Mouse (Mus musculus): ENCODE measurements around the gene Rhoh. TPM values are rescaled to one million over a fixed set of nuclear protein-coding genes. Genes with fewer than 3 reads are reported as not detected.

Rhoh gene
- total and polyA plus RNA-seq, 3 experiments: 0.52 to 0.92 (median 0.55) TPM

DNA sequence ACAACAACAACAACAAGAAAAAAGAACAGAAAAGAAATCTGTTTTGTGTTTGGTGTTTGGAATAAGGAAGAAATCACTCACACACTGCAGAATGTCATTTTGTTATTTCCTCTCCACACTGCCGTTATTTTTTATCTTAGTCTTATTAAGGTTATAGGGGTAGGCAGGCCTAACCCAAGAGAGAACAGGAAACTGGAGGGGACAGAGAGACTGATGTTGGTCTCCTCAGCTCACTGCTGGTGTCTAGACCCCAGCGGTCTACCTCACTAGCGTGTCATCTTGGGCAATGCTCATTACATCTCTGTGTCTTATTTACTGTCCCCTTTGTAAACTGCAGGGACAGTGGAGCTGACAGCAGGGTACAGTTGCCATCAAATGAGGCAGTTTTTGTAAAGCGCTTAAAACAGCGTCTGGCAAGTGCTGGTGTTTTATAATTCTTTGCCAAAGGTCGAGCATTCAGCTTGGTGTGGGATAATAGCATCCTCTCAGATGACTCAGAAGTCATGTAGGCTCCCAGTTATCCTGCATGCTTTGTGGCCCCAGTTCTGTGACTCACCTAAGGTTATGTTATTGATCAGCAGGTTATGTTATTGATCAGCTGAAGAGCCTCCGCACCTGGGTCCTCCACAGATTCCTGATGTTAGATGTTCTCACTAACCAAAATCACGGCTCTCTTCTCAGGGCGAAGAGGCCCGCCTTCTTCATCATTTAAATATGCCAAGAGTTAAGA is 21.6 kb downstream of the Rhoh start:
- Histone ChIP-seq H3K36me3 (ENCODE audit: control insufficient read depth, insufficient read depth, low read length) (no peaks in the 10 kb centered on the region), H3K27me3 (ENCODE audit: control insufficient read depth, insufficient read depth, low read length) (no peaks in the 10 kb centered on the region), H3K79me2 (replicated peaks; ENCODE audit: control insufficient read depth, insufficient read depth, low read length) (no peaks in the 10 kb centered on the region), H3K4me1 (ENCODE audit: control insufficient read depth, insufficient read depth, low read length) (0 out of 2 replicates have a peak, but pooled peaks cover 1% of the 10 kb centered on the region), H3K27ac (no peak overlapping the region), H3K4me3 (no peak overlapping the region), H3K9ac (ENCODE audit: low read depth, low read length) (no peak overlapping the region)
- intact Hi-C loops (cut with DNase I): no loop called here
- WGBS: 81% methylated on average over 10 of the region's 10 CpGs
- TF ChIP-seq CTCF (IDR thresholded peaks at IDR 0.05): no peak
- TF ChIP-seq EP300 (IDR thresholded peaks at IDR 0.05; ENCODE audit: insufficient read depth, low read depth, low read length): no peak
- TF ChIP-seq POLR2A (IDR thresholded peaks at IDR 0.05; ENCODE audit: insufficient read depth, low read depth, low read length): no peak
- no peak for DNase-seq

DNA sequence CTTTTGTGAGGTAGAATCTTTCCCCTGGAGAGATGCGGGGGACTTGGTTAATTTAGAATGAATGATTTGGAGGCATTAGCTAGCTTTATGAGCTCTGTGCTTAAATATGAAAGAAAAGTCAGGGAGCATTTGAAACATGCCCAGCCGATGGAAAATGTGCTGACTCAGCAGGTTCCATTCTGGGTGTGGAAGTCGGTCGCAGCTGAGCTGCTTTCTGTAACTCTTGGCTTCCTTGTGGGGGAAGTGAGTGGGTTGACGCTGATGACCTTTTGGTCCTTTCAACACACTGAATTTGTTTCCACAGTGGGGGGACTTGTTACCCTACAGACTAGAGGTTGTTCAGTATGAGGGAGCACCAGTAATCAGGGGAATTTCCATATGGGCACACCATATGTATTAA is 22.3 kb downstream of the Rhoh start:
- TF ChIP-seq EP300 (IDR thresholded peaks at IDR 0.05; ENCODE audit: insufficient read depth, low read depth, low read length) (no peak), POLR2A (IDR thresholded peaks at IDR 0.05; ENCODE audit: insufficient read depth, low read depth, low read length) (no peak), CTCF (IDR thresholded peaks at IDR 0.05) (no peak)
- Histone ChIP-seq H3K4me1 (ENCODE audit: control insufficient read depth, insufficient read depth, low read length) (0 out of 2 replicates have a peak, but pooled peaks cover 1% of the 10 kb centered on the region), H3K79me2 (replicated peaks; ENCODE audit: control insufficient read depth, insufficient read depth, low read length) (no peaks in the 10 kb centered on the region), H3K9ac (ENCODE audit: low read depth, low read length) (no peak overlapping the region), H3K4me3 (no peak overlapping the region), H3K27me3 (ENCODE audit: control insufficient read depth, insufficient read depth, low read length) (no peaks in the 10 kb centered on the region), H3K27ac (no peak overlapping the region), H3K36me3 (ENCODE audit: control insufficient read depth, insufficient read depth, low read length) (no peaks in the 10 kb centered on the region)
- no peak for DNase-seq
- intact Hi-C loops (cut with DNase I): no loop called here
- 37% methylated on average over 5 of the region's 5 CpGs for WGBS

DNA sequence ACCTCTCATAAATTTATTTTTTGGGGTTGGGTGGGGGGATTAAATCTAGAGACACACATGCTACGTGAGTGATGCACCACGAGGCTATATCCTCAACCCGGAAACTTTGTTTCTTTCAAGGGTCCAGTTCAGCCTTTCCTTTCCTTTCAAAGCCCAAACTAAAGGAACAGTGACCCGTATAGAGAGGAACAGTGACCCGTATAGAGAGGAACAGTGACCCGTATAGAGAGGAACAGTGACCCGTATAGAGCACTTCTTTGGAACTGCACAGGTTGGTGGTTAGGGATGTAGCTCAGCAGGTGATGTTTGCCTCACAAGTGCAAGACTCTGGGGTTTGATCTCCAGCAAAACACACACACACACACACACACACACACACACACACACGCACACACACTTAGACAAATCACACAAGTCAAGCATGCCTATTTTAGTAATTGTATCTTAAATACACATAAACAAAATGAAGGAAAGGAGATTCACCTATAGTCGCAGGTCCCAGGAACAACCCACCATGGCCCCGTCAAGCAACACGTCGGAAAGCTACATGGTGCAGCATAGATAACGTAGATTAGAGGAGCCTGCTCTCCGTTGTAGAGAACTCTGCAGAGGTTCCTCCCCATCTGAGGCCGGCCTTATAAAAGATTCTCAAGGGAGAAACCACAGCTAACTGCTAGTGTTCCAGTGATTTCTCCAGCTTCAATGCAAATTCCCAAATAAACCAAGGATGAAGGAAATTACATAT is 24.9 kb downstream of the Rhoh start:
- no peak overlapping the region for H3K4me3 ChIP-seq
- 0 out of 2 replicates have a peak, but pooled peaks cover 1% of the 10 kb centered on the region for H3K4me1 ChIP-seq (ENCODE audit: control insufficient read depth, insufficient read depth, low read length)
- WGBS: 82% methylated on average over 15 of the region's 15 CpGs
- no peak overlapping the region for H3K27ac ChIP-seq
- no peak overlapping the region for H3K9ac ChIP-seq (ENCODE audit: low read depth, low read length)
- no peaks in the 10 kb centered on the region for H3K79me2 ChIP-seq (replicated peaks; ENCODE audit: control insufficient read depth, insufficient read depth, low read length)
- TF ChIP-seq CTCF (IDR thresholded peaks at IDR 0.05): no peak
- TF ChIP-seq POLR2A (IDR thresholded peaks at IDR 0.05; ENCODE audit: insufficient read depth, low read depth, low read length): no peak
- no peak for TF ChIP-seq EP300 (IDR thresholded peaks at IDR 0.05; ENCODE audit: insufficient read depth, low read depth, low read length)
- intact Hi-C loops (cut with DNase I): no loop called here
- DNase-seq: no peak
- no peaks in the 10 kb centered on the region for H3K27me3 ChIP-seq (ENCODE audit: control insufficient read depth, insufficient read depth, low read length)
- no peaks in the 10 kb centered on the region for H3K36me3 ChIP-seq (ENCODE audit: control insufficient read depth, insufficient read depth, low read length)

DNA sequence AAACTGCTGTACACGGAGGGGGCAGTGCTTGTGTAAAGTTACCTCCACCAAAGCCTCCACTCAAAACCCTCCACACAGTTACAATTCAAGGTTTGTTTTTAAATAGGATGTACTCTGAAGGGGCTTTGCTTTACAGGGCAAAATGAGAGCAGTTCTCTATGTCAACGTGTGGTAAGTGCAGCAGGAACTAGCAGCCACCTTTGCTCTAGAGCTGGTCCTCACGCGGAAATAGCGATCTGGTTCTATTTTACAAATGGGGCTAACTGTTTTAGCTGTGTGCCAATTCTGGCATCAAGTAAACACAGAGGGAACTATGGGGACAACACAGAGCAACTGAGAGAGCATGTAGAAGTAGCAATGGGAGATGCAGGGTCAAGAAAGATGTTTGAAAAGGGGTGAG is 27.1 kb downstream of the Rhoh start:
- no peak for DNase-seq
- Histone ChIP-seq H3K79me2 (replicated peaks; ENCODE audit: control insufficient read depth, insufficient read depth, low read length) (no peaks in the 10 kb centered on the region), H3K4me3 (no peak overlapping the region), H3K27ac (no peak overlapping the region), H3K4me1 (ENCODE audit: control insufficient read depth, insufficient read depth, low read length) (no peaks in the 10 kb centered on the region), H3K27me3 (ENCODE audit: control insufficient read depth, insufficient read depth, low read length) (no peaks in the 10 kb centered on the region), H3K9ac (ENCODE audit: low read depth, low read length) (no peak overlapping the region), H3K36me3 (ENCODE audit: control insufficient read depth, insufficient read depth, low read length) (no peaks in the 10 kb centered on the region)
- intact Hi-C loops (cut with DNase I): no loop called here
- TF ChIP-seq POLR2A (IDR thresholded peaks at IDR 0.05; ENCODE audit: insufficient read depth, low read depth, low read length) (no peak), EP300 (IDR thresholded peaks at IDR 0.05; ENCODE audit: insufficient read depth, low read depth, low read length) (no peak), CTCF (IDR thresholded peaks at IDR 0.05) (no peak)
- 87% methylated on average over 5 of the region's 5 CpGs for WGBS

DNA sequence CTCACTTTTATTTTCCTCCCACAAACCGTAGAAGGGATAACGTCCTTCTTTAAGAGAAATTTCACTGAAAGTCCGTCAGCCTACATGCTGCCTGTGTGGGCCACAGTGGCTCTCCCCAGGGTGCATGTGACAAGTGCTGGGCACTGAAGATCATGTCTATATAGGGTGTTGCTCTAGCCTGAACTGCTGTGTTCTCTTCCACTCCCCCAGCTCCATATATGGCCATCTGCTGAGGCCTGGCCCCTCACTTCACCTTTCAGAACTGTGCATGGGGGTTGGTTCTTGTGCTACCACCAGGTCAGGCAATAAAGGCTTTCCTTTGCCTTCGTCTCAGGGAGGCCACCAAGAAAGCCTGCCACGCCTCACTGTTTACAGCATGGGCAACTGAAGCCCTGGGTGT is 28.0 kb downstream of the Rhoh start:
- TF ChIP-seq POLR2A (IDR thresholded peaks at IDR 0.05; ENCODE audit: insufficient read depth, low read depth, low read length) (no peak), EP300 (IDR thresholded peaks at IDR 0.05; ENCODE audit: insufficient read depth, low read depth, low read length) (no peak), CTCF (IDR thresholded peaks at IDR 0.05) (no peak)
- H3K27ac ChIP-seq: no peak overlapping the region
- H3K4me1 ChIP-seq (ENCODE audit: control insufficient read depth, insufficient read depth, low read length): no peaks in the 10 kb centered on the region
- H3K36me3 ChIP-seq (ENCODE audit: control insufficient read depth, insufficient read depth, low read length): no peaks in the 10 kb centered on the region
- WGBS: 80% methylated on average over 5 of the region's 5 CpGs
- H3K27me3 ChIP-seq (ENCODE audit: control insufficient read depth, insufficient read depth, low read length): no peaks in the 10 kb centered on the region
- intact Hi-C loops (cut with DNase I): no loop called here
- DNase-seq: no peak
- H3K79me2 ChIP-seq (replicated peaks; ENCODE audit: control insufficient read depth, insufficient read depth, low read length): no peaks in the 10 kb centered on the region
- no peak overlapping the region for H3K4me3 ChIP-seq
- no peak overlapping the region for H3K9ac ChIP-seq (ENCODE audit: low read depth, low read length)
